23 mouse cellular contexts compared by ENCODE assay signal in the genomic region with DNA sequence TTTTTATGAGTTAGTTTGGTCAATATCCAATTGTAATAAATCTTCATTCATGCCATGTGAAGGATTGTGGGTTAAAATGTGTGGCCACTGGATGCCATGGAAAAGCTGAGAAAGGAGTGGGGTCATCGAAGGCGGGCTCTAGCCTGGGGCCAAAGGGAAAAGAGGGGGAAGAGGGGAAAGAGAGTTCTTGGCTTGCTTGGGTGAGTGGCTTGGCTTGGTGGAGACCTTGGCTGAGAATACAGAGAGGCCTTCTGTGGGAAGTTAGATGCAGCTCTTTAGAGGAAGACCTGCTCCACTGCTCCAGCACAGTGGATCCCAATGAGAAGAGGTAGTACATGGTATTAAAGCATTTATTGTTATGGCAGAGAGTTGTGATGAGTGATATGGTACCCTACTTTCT.
A peak's percentile ranks its signal among the peaks of the same experiment; 100 is the strongest.
DNase-seq lines count a peak whose midpoint lies in the region.
"Had no signal": no experiment of that assay in that cellular context is flagged by ENCODE, and none has a peak within 500 bp of the region (broad histone marks: within the 10 kb centered on the region; RNA-seq: fewer than 3 reads in every experiment).

No protein-coding gene starts in this region.

- no peaks in the 10 kb centered on the region for H3K4me1 ChIP-seq in forebrain, embryonic 10.5 days
- H3K4me1 ChIP-seq: forebrain, embryonic 13.5 days; forebrain, embryonic 15.5 days had no signal

- H3K27me3 ChIP-seq in forebrain, embryonic 10.5 days (ENCODE audit: poor library complexity, severe bottlenecking), result no peaks in the 10 kb centered on the region
- H3K27me3 ChIP-seq: embryonic facial prominence, embryonic 13.5 days; embryonic facial prominence, embryonic 15.5 days; forebrain, embryonic 13.5 days; forebrain, embryonic 15.5 days; Patski had no signal

- H3K36me3 ChIP-seq in forebrain, embryonic 10.5 days (replicated peaks), result no peaks in the 10 kb centered on the region
- H3K36me3 ChIP-seq: embryonic facial prominence, embryonic 13.5 days; embryonic facial prominence, embryonic 15.5 days; forebrain, embryonic 15.5 days had no signal

- WGBS in forebrain, embryonic 10.5 days, result 88% methylated on average over 2 of the region's 2 CpGs

- no peaks in the 10 kb centered on the region for H3K9me3 ChIP-seq in forebrain, embryonic 10.5 days
- H3K9me3 ChIP-seq: embryonic facial prominence, embryonic 13.5 days; embryonic facial prominence, embryonic 15.5 days; forebrain, embryonic 13.5 days; forebrain, embryonic 15.5 days had no signal

- no peak overlapping the region for H3K27ac ChIP-seq in forebrain, embryonic 10.5 days
- H3K27ac ChIP-seq: embryonic facial prominence, embryonic 13.5 days; embryonic facial prominence, embryonic 15.5 days; forebrain, embryonic 13.5 days; forebrain, embryonic 15.5 days had no signal

- intact Hi-C loops in heart, postnatal 25 days (cut with DNase I), result no loop called here

- peak; percentile 91 for DNase-seq in heart, adult 11 months
- no peak for DNase-seq in heart, postnatal 25 days (ENCODE audit: low spot score)
- DNase-seq in NIH3T3 (ENCODE audit: low read depth) (peak; percentile 48), adipocyte (ENCODE audit: low spot score) (peak; percentile 19)
- DNase-seq in forebrain, embryonic 10.5 days (ENCODE audit: extremely low spot score, low spot score), result no peak
- DNase-seq in frontal cortex, postnatal 10 days (ENCODE audit: low spot score in 2 of 2), result no peak
- DNase-seq: adrenal gland, adult 2 months; adrenal gland, postnatal 10 days; adrenal gland, postnatal 25 days; cerebellum, adult 11 months; cerebellum, adult 18-20 months; cerebellum, adult 8-10 months; cerebellum, adult 9-11 months; cerebellum, postnatal 14 days; cerebellum, postnatal 36 days; embryo, embryonic 11 days; forebrain, postnatal 0 days had no signal

- H3K4me3 ChIP-seq in forebrain, embryonic 10.5 days, result no peak overlapping the region
- H3K4me3 ChIP-seq: embryonic facial prominence, embryonic 13.5 days; embryonic facial prominence, embryonic 15.5 days; erythroblast, embryonic 14.5 days; forebrain, embryonic 13.5 days; forebrain, embryonic 15.5 days had no signal

Comparison
In these comparisons a context has a peak if more than half of its experiments do, and no peak if none do; other contexts are left out.
1. DNase-seq: peak in heart, adult 11 months (single experiment), NIH3T3 (single experiment) and adipocyte (single experiment); none in heart, postnatal 25 days (single experiment), forebrain, embryonic 10.5 days (single experiment) and frontal cortex, postnatal 10 days (0 of 2).